Mouse (Mus musculus): Measurements from ENCODE around the gene Tlk2. TPM values are rescaled to one million over a fixed set of nuclear protein-coding genes. Genes with fewer than 3 reads are reported as not detected.
A peak's percentile ranks its signal among the peaks of the same experiment; 100 is the strongest.

Tlk2 gene
- total RNA-seq, 2 experiments from 2014 or later, result 47.8 to 53.8 TPM

DNA sequence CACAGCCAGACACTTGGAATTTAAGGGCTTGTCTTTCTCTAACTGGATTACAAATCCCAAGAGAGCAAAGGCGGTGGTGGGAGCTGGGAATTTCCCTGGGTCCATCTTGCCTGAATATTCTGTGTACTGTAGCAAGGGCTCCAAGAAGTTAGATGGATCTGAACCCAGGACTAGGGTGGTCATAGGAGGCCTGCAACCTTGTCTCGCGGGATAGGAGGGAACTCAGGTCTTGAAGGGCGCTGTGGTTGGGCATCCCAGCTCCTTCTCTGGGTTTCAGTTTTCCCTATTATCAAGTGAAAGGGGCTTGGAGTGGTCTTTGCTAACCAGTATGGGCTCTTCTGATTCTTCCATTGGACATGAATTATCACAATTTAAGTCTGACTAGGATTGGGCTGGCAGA is 137.5 kb downstream of the Tlk2 start:
- no peak for DNase-seq

DNA sequence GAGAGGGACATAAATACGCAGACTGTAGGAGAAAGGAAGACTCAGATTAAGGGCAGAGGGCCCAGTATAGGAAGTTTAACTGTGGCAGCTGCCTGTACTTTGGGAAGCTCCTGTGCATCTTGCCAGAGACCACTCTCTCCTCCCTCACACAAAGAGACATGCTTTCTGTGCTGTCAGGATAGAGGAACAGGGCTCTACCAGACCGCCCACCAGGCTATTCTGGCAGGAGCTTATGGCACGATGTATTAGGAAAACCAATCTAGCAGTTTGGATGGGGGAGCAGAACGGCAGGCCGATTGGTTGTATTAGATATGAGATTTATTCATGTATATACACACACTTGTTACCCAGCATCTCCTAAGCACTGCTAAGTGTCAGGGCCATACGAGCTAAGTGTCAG is 139.2 kb downstream of the Tlk2 start:
- DNase-seq, result peak in 1 of 2 experiments; percentile 23

DNA sequence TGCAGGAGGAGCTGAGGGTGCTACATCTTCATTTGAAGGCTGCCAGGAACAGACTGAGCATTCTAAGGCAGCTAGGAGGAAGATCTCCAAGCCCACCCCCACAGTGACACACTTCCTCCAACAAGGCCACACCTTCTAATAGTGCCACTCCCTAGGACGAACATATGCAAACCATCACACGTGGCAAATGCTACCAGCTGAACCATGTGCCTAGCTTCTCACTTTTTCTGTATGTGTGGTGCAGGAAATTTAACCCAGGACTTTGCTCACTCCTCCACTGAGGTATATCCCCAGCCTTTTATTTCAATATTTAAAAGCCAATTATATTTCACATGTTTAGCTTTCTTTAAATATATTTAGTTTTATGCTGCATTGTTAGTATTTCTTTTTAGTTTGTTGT is 142.5 kb downstream of the Tlk2 start:
- DNase-seq, result no peak

DNA sequence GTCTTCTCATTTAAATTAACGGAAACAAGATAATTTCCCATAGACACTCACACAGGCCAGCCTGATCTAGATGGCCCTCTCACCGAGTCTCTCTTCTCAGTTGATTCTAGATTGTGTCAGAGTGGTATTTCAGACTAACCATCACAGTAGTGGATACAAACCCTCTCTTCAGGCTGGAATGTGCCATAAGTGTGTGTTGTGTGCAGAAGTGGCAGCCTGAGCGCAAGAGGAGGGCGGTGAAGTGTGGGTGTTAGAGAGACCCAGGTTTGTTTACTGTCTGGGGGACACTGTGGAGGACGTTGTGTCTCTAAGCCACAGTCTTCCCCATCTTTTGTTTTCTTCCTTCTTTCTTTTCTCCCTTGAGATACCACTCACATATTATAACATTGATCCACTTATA is 144.9 kb downstream of the Tlk2 start:
- DNase-seq, result no peak

DNA sequence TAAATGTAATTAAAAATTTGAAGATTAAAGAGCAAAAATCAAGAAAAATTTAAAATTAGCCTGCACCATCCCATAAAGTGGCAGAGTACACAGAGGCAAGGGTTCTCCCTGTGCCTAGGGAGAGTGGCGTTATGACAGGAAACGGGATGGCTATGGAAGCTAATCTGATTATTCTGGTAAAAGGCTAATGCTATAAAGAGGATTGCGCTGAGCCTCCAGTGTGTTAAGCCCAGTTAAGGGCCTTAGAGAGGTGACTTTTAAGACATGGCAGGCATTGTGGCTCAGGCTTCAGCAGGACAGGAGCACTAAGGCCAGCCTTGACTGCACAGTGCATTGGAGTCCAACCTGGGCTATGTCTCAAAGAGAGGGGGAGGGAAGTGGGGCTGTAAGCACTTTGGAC is 148.5 kb downstream of the Tlk2 start:
- DNase-seq, result no peak

DNA sequence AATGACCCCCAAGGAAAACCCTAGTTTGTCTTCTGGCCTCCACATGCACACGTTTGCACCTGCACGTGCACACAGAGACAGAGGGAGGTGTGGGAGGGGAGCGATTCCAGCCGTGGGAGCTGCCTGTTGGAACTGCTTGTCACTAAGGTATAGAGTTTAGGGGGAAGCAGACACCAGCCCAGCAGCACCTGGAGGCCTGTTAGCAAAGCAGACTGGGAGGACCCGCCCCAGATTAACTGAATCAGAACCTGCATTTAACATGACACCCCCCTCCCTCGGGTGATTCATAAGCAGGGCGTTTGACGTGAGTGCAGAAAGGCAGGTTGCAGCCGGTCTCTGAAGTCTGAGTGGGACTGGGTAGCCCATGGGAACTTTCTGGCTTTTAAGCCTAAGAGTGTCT is 151.4 kb downstream of the Tlk2 start:
- DNase-seq, result no peak

DNA sequence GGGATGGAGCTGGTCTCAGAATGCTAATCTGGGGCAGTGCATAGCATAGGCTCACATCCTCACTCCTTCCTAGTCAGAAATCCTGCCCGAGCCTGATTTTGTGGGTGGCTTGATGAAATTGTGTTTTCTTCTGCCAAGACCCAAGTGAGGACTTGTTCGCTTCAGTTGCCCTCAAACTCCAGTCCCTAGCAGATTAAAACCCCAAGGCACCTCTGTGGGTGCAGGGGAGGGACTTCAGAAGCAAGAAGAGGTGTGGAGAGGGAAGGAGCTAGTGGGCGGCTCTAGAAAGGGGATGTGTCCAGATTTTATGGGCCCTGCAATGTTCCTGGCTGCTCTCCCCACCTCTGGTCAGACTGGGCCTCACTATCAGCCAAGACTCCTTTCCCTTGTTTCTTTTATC is 152.5 kb downstream of the Tlk2 start:
- no peak for DNase-seq

DNA sequence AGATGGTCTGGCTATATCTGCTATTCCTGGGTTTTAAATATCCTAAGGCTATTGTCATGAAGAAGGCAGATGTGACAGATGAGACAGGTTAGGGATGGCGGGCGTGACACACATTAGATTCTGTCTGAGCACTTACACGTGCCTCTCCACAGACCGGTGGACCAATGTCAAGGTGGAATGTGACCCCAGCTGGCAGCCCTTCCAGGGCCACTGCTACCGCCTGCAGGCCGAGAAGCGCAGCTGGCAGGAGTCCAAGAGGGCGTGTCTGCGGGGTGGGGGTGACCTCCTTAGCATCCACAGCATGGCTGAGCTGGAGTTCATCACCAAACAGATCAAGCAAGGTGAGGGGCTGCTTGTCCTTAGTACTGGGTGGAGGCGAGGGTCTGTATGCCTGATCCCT is 153.1 kb downstream of the Tlk2 start:
- no peak for DNase-seq

DNA sequence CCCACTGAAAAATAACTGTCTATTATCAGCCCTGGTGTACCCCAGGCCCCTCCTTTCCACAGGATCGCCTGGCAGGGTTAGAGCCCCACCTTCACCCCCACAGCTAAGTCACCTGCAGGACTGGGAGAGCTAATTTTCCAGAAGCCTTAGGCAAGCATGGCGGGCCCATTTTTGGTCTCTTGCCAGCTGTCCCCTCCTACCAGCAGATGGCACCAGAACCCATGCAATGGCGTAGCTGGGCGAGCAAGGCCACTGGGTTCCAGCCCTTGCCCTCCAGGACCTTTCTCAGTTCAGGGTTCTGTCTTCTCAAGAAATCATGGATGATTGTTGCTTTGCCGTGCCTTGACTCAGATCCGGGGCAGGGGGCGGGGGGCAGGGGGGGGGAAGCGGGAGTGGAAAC is 153.9 kb downstream of the Tlk2 start:
- no peak for DNase-seq

Other genes with a start within 250 kb of the Tlk2 start
- under 1 TPM; 0.46 to 0.65 TPM for gene Efcab3, start 115.2 kb upstream of the Tlk2 start, total RNA-seq (2021)
- 10 to 100 TPM; 17.4 to 18.3 TPM for gene Mettl2, start 52.4 kb upstream of the Tlk2 start, total RNA-seq (2021)
- not detected for gene Gm10842, start 31.9 kb upstream of the Tlk2 start, total RNA-seq (2021)
- 1 to 10 TPM; 4.7 to 7.4 TPM for gene Mrc2, start 113.8 kb downstream of the Tlk2 start, total RNA-seq (2021)